Mouse (Mus musculus): ENCODE results near the gene Cldn14. TPM values are rescaled to one million over a fixed set of nuclear protein-coding genes. Genes with fewer than 3 reads are reported as not detected.
A peak's percentile ranks its signal among the peaks of the same experiment; 100 is the strongest.

Cldn14 gene
- polyA plus RNA-seq, 1 experiment: 0.42 TPM

GRCm38 (mm10) chr16:93942796-93943502 lies 65.7 kb downstream of the Cldn14 start:
- Histone ChIP-seq H3K27ac (ENCODE audit: insufficient read depth, low read length) (no peak overlapping the region), H3K4me1 (ENCODE audit: control insufficient read depth, insufficient read depth, low read length) (peaks cover 3% of the 10 kb centered on the region), H3K27me3 (ENCODE audit: control insufficient read depth, insufficient read depth, low read length, poor library complexity, severe bottlenecking) (no peaks in the 10 kb centered on the region), H3K9me3 (replicated peaks; ENCODE audit: control insufficient read depth, insufficient read depth, low read length, poor library complexity, severe bottlenecking) (no peaks in the 10 kb centered on the region), H3K9ac (ENCODE audit: low read depth, poor library complexity, severe bottlenecking) (no peak overlapping the region), H3K36me3 (ENCODE audit: control insufficient read depth, insufficient read depth, low read length, poor library complexity, severe bottlenecking) (no peaks in the 10 kb centered on the region), H3K4me3 (ENCODE audit: low read depth, low read length) (no peak overlapping the region)
- no peak for TF ChIP-seq EP300 (IDR thresholded peaks at IDR 0.05; ENCODE audit: insufficient read depth, low read depth, low read length)
- TF ChIP-seq POLR2A (IDR thresholded peaks at IDR 0.05; ENCODE audit: insufficient read depth, low read length): no peak
- TF ChIP-seq CTCF (IDR thresholded peaks at IDR 0.05; ENCODE audit: low read depth, low read length): no peak

GRCm38 (mm10) chr16:93941781-93942567 lies 66.7 kb downstream of the Cldn14 start:
- no peak overlapping the region for H3K27ac ChIP-seq (ENCODE audit: insufficient read depth, low read length)
- no peak for TF ChIP-seq POLR2A (IDR thresholded peaks at IDR 0.05; ENCODE audit: insufficient read depth, low read length)
- no peak for TF ChIP-seq CTCF (IDR thresholded peaks at IDR 0.05; ENCODE audit: low read depth, low read length)
- no peak for TF ChIP-seq EP300 (IDR thresholded peaks at IDR 0.05; ENCODE audit: insufficient read depth, low read depth, low read length)
- H3K9me3 ChIP-seq (replicated peaks; ENCODE audit: control insufficient read depth, insufficient read depth, low read length, poor library complexity, severe bottlenecking): no peaks in the 10 kb centered on the region
- peaks cover 3% of the 10 kb centered on the region for H3K4me1 ChIP-seq (ENCODE audit: control insufficient read depth, insufficient read depth, low read length)
- no peaks in the 10 kb centered on the region for H3K27me3 ChIP-seq (ENCODE audit: control insufficient read depth, insufficient read depth, low read length, poor library complexity, severe bottlenecking)
- H3K9ac ChIP-seq (ENCODE audit: low read depth, poor library complexity, severe bottlenecking): no peak overlapping the region
- no peak overlapping the region for H3K4me3 ChIP-seq (ENCODE audit: low read depth, low read length)
- H3K36me3 ChIP-seq (ENCODE audit: control insufficient read depth, insufficient read depth, low read length, poor library complexity, severe bottlenecking): no peaks in the 10 kb centered on the region

GRCm38 (mm10) chr16:93939961-93940360 lies 68.7 kb downstream of the Cldn14 start:
- no peaks in the 10 kb centered on the region for H3K9me3 ChIP-seq (replicated peaks; ENCODE audit: control insufficient read depth, insufficient read depth, low read length, poor library complexity, severe bottlenecking)
- H3K9ac ChIP-seq (ENCODE audit: low read depth, poor library complexity, severe bottlenecking): no peak overlapping the region
- no peak overlapping the region for H3K27ac ChIP-seq (ENCODE audit: insufficient read depth, low read length)
- no peak for TF ChIP-seq POLR2A (IDR thresholded peaks at IDR 0.05; ENCODE audit: insufficient read depth, low read length)
- TF ChIP-seq CTCF (IDR thresholded peaks at IDR 0.05; ENCODE audit: low read depth, low read length): no peak
- no peak for TF ChIP-seq EP300 (IDR thresholded peaks at IDR 0.05; ENCODE audit: insufficient read depth, low read depth, low read length)
- H3K27me3 ChIP-seq (ENCODE audit: control insufficient read depth, insufficient read depth, low read length, poor library complexity, severe bottlenecking): no peaks in the 10 kb centered on the region
- H3K4me1 ChIP-seq (ENCODE audit: control insufficient read depth, insufficient read depth, low read length): peaks cover 3% of the 10 kb centered on the region
- H3K4me3 ChIP-seq (ENCODE audit: low read depth, low read length): no peak overlapping the region
- H3K36me3 ChIP-seq (ENCODE audit: control insufficient read depth, insufficient read depth, low read length, poor library complexity, severe bottlenecking): no peaks in the 10 kb centered on the region

GRCm38 (mm10) chr16:93938400-93938846 lies 70.2 kb downstream of the Cldn14 start:
- Histone ChIP-seq H3K4me1 (ENCODE audit: control insufficient read depth, insufficient read depth, low read length) (peaks cover 3% of the 10 kb centered on the region), H3K27ac (ENCODE audit: insufficient read depth, low read length) (no peak overlapping the region), H3K27me3 (ENCODE audit: control insufficient read depth, insufficient read depth, low read length, poor library complexity, severe bottlenecking) (no peaks in the 10 kb centered on the region)

GRCm38 (mm10) chr16:93935009-93935408 lies 73.6 kb downstream of the Cldn14 start:
- TF ChIP-seq EP300 (IDR thresholded peaks at IDR 0.05; ENCODE audit: insufficient read depth, low read depth, low read length) (no peak), POLR2A (IDR thresholded peaks at IDR 0.05; ENCODE audit: insufficient read depth, low read length) (no peak), CTCF (IDR thresholded peaks at IDR 0.05; ENCODE audit: low read depth, low read length) (no peak)
- Histone ChIP-seq H3K4me1 (ENCODE audit: control insufficient read depth, insufficient read depth, low read length) (no peaks in the 10 kb centered on the region), H3K27me3 (ENCODE audit: control insufficient read depth, insufficient read depth, low read length, poor library complexity, severe bottlenecking) (no peaks in the 10 kb centered on the region), H3K27ac (ENCODE audit: insufficient read depth, low read length) (no peak overlapping the region), H3K36me3 (ENCODE audit: control insufficient read depth, insufficient read depth, low read length, poor library complexity, severe bottlenecking) (no peaks in the 10 kb centered on the region), H3K9ac (ENCODE audit: low read depth, poor library complexity, severe bottlenecking) (no peak overlapping the region), H3K9me3 (replicated peaks; ENCODE audit: control insufficient read depth, insufficient read depth, low read length, poor library complexity, severe bottlenecking) (no peaks in the 10 kb centered on the region), H3K4me3 (ENCODE audit: low read depth, low read length) (peak overlapping the region; percentile 17)

More at GRCm38 (mm10) chr16:93938400-93938846, 70.2 kb downstream of the Cldn14 start:
- no peak for TF ChIP-seq CTCF (IDR thresholded peaks at IDR 0.05; ENCODE audit: low read depth, low read length)
- TF ChIP-seq POLR2A (IDR thresholded peaks at IDR 0.05; ENCODE audit: insufficient read depth, low read length): no peak
- TF ChIP-seq EP300 (IDR thresholded peaks at IDR 0.05; ENCODE audit: insufficient read depth, low read depth, low read length): no peak
- Histone ChIP-seq H3K9me3 (replicated peaks; ENCODE audit: control insufficient read depth, insufficient read depth, low read length, poor library complexity, severe bottlenecking) (no peaks in the 10 kb centered on the region), H3K9ac (ENCODE audit: low read depth, poor library complexity, severe bottlenecking) (0 out of 2 replicates have a peak overlapping the region, but pooled peaks have one; percentile 21), H3K4me3 (ENCODE audit: low read depth, low read length) (no peak overlapping the region), H3K36me3 (ENCODE audit: control insufficient read depth, insufficient read depth, low read length, poor library complexity, severe bottlenecking) (no peaks in the 10 kb centered on the region)

Data from ES-Bruce4 (cell line).